Mouse (Mus musculus) cerebellum, adult (tissue): Measurements from ENCODE around the gene Pcbp4.
A peak's percentile ranks its signal among the peaks of the same experiment; 100 is the strongest.

Experiments used
- ATAC-seq: cut with Nextera tagmentation; 2 replicates; pipeline ENCODE4 v1.9.2; 2017; ENCODE audit warnings: mild to moderate bottlenecking, moderate library complexity, mixed read lengths; ENCODE audit not compliant: insufficient number of reproducible peaks, low FRiP score, low TSS enrichment

The Pcbp4 gene

GRCm38 (mm10) chr9:106453271-106454070, at the start of gene Pcbp4:
Gene Pcbp4 (plus strand): TSS chr9:106453291.
- ATAC-seq: peak; percentile 6; the same call in 1 of the 2 replicates

GRCm38 (mm10) chr9:106405275-106405674, 47.8 kb upstream of the Pcbp4 start:
- no peak for ATAC-seq

GRCm38 (mm10) chr9:106406443-106407078, 46.5 kb upstream of the Pcbp4 start:
- no peak for ATAC-seq

- no peak for ATAC-seq
Measured at GRCm38 (mm10) chr9:106409096-106409495, 44.0 kb upstream of the Pcbp4 start.

- no peak for ATAC-seq
Measured at GRCm38 (mm10) chr9:106410086-106410650, 42.9 kb upstream of the Pcbp4 start.

GRCm38 (mm10) chr9:106411091-106411594, 41.9 kb upstream of the Pcbp4 start:
- no peak for ATAC-seq

GRCm38 (mm10) chr9:106411729-106412128, 41.4 kb upstream of the Pcbp4 start:
- ATAC-seq: no peak

- no peak for ATAC-seq
Measured at GRCm38 (mm10) chr9:106412210-106412609, 40.9 kb upstream of the Pcbp4 start.

- no peak for ATAC-seq
Measured at GRCm38 (mm10) chr9:106413606-106414005, 39.5 kb upstream of the Pcbp4 start.

GRCm38 (mm10) chr9:106416826-106417225, 36.3 kb upstream of the Pcbp4 start:
- ATAC-seq: no peak

GRCm38 (mm10) chr9:106417841-106418625, 35.1 kb upstream of the Pcbp4 start:
- ATAC-seq: peak; percentile 27; the same call in 1 of the 2 replicates

- no peak for ATAC-seq
Measured at GRCm38 (mm10) chr9:106420608-106421007, 32.5 kb upstream of the Pcbp4 start.

- no peak for ATAC-seq
Measured at GRCm38 (mm10) chr9:106421033-106421864, 31.8 kb upstream of the Pcbp4 start.

GRCm38 (mm10) chr9:106421865-106422160, 31.3 kb upstream of the Pcbp4 start:
- peak; percentile 65; the same call in 1 of the 2 replicates for ATAC-seq

- peak; percentile 33; the same call in 1 of the 2 replicates for ATAC-seq
Measured at GRCm38 (mm10) chr9:106428719-106429220, 24.3 kb upstream of the Pcbp4 start.

- peak; percentile 85 for ATAC-seq
Measured at GRCm38 (mm10) chr9:106429221-106430014, 23.7 kb upstream of the Pcbp4 start, which contains the start of gene Rpl29. Gene Rpl29 (plus strand): TSS chr9:106429454.

GRCm38 (mm10) chr9:106430015-106430264, 23.2 kb upstream of the Pcbp4 start:
- ATAC-seq: no peak

- no peak for ATAC-seq
Measured at GRCm38 (mm10) chr9:106433389-106433788, 19.7 kb upstream of the Pcbp4 start.

- no peak for ATAC-seq
Measured at GRCm38 (mm10) chr9:106436566-106436965, 16.5 kb upstream of the Pcbp4 start.
